Mouse (Mus musculus): ENCODE results near the gene Phc2.
A peak's percentile ranks its signal among the peaks of the same experiment; 100 is the strongest.

Phc2 gene

DNA sequence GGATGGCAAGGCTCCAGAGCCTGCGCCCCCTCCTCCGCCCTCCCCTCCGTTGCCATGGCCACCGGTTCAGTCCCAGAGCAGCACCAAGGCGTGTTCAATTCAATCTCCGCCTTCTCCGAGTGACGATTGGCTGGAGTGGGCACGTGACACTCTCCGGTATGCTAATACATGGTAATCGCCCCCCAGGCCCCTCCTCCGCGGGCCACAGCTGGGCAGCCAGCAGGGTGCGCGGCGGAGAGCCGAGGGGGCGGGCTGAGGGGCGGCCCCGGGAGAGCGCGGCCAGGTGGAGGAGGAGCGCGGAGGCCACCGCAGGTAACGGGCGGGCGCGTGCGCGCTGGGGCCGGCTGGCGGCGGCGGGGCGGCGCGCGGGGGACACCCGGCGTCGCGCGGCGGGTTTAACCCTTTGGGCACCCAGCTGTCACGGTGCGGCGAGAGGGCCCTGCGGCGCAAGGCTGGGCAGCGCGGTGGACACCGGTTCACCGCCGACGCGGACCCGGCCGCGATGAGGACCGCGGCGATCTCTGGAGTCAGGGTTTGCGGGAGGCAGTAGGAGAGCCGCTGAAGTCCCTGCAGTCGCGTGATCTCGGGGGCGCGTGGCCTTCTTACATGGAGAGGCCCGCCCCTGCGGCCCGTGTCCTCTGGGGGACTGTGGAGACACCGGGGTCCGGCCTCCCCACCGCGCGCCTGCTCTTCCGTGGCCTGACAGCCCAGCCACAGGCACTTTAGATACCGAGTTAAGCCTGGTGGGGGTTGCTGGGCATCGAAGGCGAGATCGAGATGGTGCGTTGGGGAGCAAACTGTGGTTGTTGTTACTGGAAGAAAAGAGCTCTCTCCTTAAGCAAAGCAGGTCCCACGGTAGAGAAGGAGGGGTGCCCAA lies at the start of gene Phc2:
Gene Phc2, plus strand, starts transcription at position 198 of the 877 bp plus-strand sequence.
- DNase-seq (ENCODE audit: low read depth, low spot score) = peak; percentile 97

- DNase-seq (ENCODE audit: low read depth, low spot score) = no peak
Observed at GRCm38 (mm10) chr4:128606586-128606985, 47.9 kb upstream of the Phc2 start.

GRCm38 (mm10) chr4:128607661-128608060 lies 46.8 kb upstream of the Phc2 start:
- no peak for DNase-seq (ENCODE audit: low read depth, low spot score)

- DNase-seq (ENCODE audit: low read depth, low spot score) = no peak
Observed at GRCm38 (mm10) chr4:128609276-128609924, 45.1 kb upstream of the Phc2 start.

DNA sequence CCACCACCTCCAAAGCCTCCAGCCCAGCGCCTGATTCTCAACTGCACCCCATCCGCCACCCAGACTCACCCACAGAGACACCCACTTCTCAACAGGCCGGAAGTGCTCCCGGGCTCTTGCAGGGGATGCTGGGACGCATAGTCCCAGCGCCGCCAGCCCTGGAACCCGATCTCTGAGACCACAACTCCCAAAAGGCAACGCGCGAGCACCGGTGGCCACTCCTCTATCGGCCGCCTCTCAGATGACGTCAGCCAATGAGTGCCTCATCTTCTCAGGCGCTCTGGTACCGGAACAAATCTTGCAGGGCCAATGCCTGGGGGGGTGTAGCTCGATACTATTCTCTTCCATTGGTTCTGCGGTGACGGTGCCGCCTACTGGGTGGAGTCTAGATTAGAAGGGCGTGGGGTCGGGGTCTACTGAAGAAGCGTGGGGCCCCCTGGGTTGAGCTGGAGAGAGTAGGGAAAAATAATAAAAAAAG lies 44.5 kb upstream of the Phc2 start, which contains the start of gene Zscan20:
Gene Zscan20, minus strand, starts transcription at position 174 of the 478 bp plus-strand sequence.
- DNase-seq (ENCODE audit: low read depth, low spot score) = peak; percentile 99

DNA sequence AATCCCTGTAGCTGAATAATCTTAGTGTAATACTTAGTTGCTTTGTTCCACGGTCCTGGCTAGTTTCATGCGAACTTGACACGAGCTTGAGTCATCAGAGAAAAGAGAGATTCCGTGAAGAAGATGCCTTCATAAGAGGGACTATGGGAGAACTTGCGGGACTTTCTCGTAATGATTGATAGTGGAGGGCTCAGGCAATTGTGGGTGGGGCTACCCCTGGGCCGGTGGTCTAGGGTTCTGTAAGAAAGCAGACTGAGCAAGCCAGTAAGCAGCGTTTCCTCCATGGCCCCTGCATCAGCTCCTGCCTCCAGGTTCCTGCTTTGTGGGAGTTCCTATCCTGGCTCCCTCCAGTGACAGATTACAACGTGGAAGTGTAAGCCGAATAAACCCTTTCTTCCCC lies 43.8 kb upstream of the Phc2 start:
- peak; percentile 5 for DNase-seq (ENCODE audit: low read depth, low spot score)

GRCm38 (mm10) chr4:128611726-128612125 lies 42.8 kb upstream of the Phc2 start:
- DNase-seq (ENCODE audit: low read depth, low spot score) = peak; percentile 69

- peak; percentile 69 for DNase-seq (ENCODE audit: low read depth, low spot score)
Observed at GRCm38 (mm10) chr4:128613326-128613725, 41.2 kb upstream of the Phc2 start.

- no peak for DNase-seq (ENCODE audit: low read depth, low spot score)
Observed at GRCm38 (mm10) chr4:128615761-128616160, 38.7 kb upstream of the Phc2 start.

GRCm38 (mm10) chr4:128617363-128618120 lies 37.0 kb upstream of the Phc2 start:
- DNase-seq (ENCODE audit: low read depth, low spot score) = no peak

- DNase-seq (ENCODE audit: low read depth, low spot score) = no peak
Observed at GRCm38 (mm10) chr4:128618246-128618911, 36.1 kb upstream of the Phc2 start, which contains the start of gene Tlr12. Gene Tlr12, minus strand, starts transcription at chr4:128618619.

- no peak for DNase-seq (ENCODE audit: low read depth, low spot score)
Observed at GRCm38 (mm10) chr4:128618963-128619362, 35.5 kb upstream of the Phc2 start.

GRCm38 (mm10) chr4:128620572-128620971 lies 33.9 kb upstream of the Phc2 start:
- no peak for DNase-seq (ENCODE audit: low read depth, low spot score)

- DNase-seq (ENCODE audit: low read depth, low spot score) = no peak
Observed at GRCm38 (mm10) chr4:128621109-128621508, 33.4 kb upstream of the Phc2 start.

- DNase-seq (ENCODE audit: low read depth, low spot score) = no peak
Observed at GRCm38 (mm10) chr4:128635451-128635850, 19.1 kb upstream of the Phc2 start.

DNA sequence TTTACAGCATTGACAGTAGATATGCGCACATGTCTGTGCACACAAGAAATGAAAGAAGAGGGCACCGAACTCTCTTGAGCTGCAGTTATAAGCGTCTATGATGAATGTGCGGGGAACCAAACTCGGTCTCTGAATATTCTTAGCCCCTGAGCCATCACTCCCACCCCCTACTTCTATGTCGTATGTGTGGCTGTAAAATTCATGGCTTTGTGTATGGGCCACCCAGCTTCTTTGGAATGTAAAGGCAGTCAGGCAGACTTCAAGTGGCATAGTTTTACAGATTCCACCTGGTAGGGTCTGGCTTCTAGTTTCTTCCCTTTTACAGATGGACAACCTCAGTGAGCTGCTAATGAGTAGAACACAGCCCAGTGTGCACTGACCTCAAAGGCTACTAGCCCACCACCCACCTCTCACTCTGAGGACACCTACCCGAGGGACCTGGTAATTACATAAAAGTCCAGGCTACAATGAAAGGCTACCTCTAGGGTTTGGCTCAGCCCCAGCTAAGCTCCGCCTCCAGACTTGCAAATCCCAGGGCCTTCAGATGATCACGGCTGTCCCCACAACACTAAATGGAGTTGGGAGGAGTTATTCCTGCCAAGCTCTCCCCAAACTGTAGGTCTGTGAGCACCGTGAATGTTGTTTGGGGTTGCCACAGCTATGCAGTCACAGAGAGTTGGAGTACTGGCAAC lies 18.5 kb upstream of the Phc2 start:
- DNase-seq (ENCODE audit: low read depth, low spot score) = peak; percentile 37

- DNase-seq (ENCODE audit: low read depth, low spot score) = no peak
Observed at GRCm38 (mm10) chr4:128637250-128637649, 17.3 kb upstream of the Phc2 start.

GRCm38 (mm10) chr4:128638265-128638923 lies 16.1 kb upstream of the Phc2 start:
- no peak for DNase-seq (ENCODE audit: low read depth, low spot score)

DNA sequence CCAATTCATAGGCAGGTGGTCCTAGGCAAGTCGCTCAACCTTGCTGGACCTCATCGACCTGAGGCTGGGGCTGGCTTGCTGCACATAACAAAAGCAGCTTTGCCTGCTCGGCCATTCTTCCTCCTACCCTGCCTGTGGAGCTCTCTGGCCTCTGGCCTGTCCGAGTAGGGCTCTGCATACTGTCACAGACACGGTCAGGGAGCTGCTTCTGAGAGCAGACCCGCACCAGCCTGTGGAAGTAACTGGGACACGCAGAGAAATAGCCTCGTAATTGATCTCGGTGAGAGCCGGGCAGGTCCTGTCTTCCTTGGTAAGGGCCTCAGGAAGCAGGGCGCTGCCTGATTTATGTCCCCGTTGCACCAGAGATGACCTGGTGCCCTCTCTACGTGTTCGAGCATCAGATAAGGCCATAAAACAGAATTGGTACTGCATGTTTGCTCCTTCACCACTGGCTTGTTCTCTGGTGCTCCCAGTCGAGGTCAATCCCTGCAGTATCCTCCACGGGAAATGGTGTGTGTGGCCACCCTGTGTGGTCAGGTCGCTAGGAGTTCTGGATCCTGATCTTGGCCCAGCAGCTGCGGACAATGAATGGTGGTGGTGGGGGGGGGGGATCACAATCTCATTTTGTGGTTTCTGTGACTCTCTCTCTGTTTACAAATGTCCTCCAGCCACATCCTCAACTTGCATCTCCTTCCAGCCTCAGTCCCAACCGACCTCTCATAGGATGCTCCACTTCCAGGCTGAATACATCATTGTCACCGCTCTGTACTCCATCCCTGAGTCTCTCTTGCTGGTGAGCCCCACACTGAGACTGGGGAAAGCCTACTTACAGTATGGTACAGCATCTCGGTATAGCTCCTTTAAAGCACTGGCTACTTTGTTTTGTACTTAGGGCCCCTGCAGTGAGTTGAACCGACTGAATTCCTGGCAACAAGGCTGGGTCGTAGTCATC lies 12.5 kb upstream of the Phc2 start:
- DNase-seq (ENCODE audit: low read depth, low spot score) = no peak

Data from R1 (cell line).